Mouse (Mus musculus) kidney, adult 11 months (tissue): Measurements from ENCODE around the gene Tfdp2.
"Not testable (repeated sequence)": the region's sequence is repeated elsewhere in the genome, so short reads cannot be mapped to it uniquely, and the experiment has no call there.

Experiments
- DNase-seq: peaks from one replicate; pipeline ENCODE4 v3.0.0; 2022

Gene Tfdp2

GRCm38 (mm10) chr9:96319333-96319732 lies 123.3 kb downstream of the Tfdp2 start:
- DNase-seq: no peak

- DNase-seq: no peak
These were observed 124.5 kb downstream of the Tfdp2 start for GRCm38 (mm10) chr9:96320551-96320980.

- DNase-seq: no peak
These were observed 126.5 kb downstream of the Tfdp2 start for GRCm38 (mm10) chr9:96322411-96323152.

- peak; percentile 52 for DNase-seq
These were observed 128.4 kb downstream of the Tfdp2 start for GRCm38 (mm10) chr9:96324502-96324901.

GRCm38 (mm10) chr9:96326496-96326923 lies 130.4 kb downstream of the Tfdp2 start:
- DNase-seq: peak; percentile 17

GRCm38 (mm10) chr9:96328226-96328625 lies 132.2 kb downstream of the Tfdp2 start:
- DNase-seq: no peak

GRCm38 (mm10) chr9:96331146-96331545 lies 135.1 kb downstream of the Tfdp2 start:
- no peak for DNase-seq

- DNase-seq: no peak
These were observed 149.7 kb downstream of the Tfdp2 start for GRCm38 (mm10) chr9:96345750-96346149.

GRCm38 (mm10) chr9:96348885-96349284 lies 152.8 kb downstream of the Tfdp2 start:
- DNase-seq: no peak

GRCm38 (mm10) chr9:96350010-96350409 lies 153.9 kb downstream of the Tfdp2 start:
- peak; percentile 50 for DNase-seq

- no peak for DNase-seq
These were observed 154.4 kb downstream of the Tfdp2 start for GRCm38 (mm10) chr9:96350476-96350875.

GRCm38 (mm10) chr9:96351771-96352170 lies 155.7 kb downstream of the Tfdp2 start:
- DNase-seq: not testable (repeated sequence)

- no peak for DNase-seq
These were observed 157.2 kb downstream of the Tfdp2 start for GRCm38 (mm10) chr9:96353121-96353769.

- DNase-seq: no peak
These were observed 157.7 kb downstream of the Tfdp2 start for GRCm38 (mm10) chr9:96353799-96354198.

- DNase-seq: no peak
These were observed 164.0 kb downstream of the Tfdp2 start for GRCm38 (mm10) chr9:96360056-96360455.

- DNase-seq: peak; percentile 72
These were observed 167.6 kb downstream of the Tfdp2 start for GRCm38 (mm10) chr9:96363581-96364140.

GRCm38 (mm10) chr9:96364141-96364838 lies 168.2 kb downstream of the Tfdp2 start, which contains the start of gene Atp1b3:
TSS of gene Atp1b3 (minus strand) at chr9:96364442.
- DNase-seq: peak; percentile 97

GRCm38 (mm10) chr9:96365271-96365872 lies 169.3 kb downstream of the Tfdp2 start:
- no peak for DNase-seq

GRCm38 (mm10) chr9:96369654-96370384 lies 173.7 kb downstream of the Tfdp2 start:
- DNase-seq: no peak

GRCm38 (mm10) chr9:96371075-96371474 lies 175.0 kb downstream of the Tfdp2 start:
- no peak for DNase-seq
